Mouse (Mus musculus) right cerebral cortex, adult 2 months (tissue): ENCODE results near the gene Olfr820.
"Not testable (repeated sequence)": the region's sequence is repeated elsewhere in the genome, so short reads cannot be mapped to it uniquely, and the experiment has no call there.

Experiments used
- DNase-seq, 2 experiments: peaks; one replicate each; pipeline ENCODE4 v3.0.0; 2021 to 2022; ENCODE audit warnings: low spot score in 2 of 2

Gene Olfr820

DNA sequence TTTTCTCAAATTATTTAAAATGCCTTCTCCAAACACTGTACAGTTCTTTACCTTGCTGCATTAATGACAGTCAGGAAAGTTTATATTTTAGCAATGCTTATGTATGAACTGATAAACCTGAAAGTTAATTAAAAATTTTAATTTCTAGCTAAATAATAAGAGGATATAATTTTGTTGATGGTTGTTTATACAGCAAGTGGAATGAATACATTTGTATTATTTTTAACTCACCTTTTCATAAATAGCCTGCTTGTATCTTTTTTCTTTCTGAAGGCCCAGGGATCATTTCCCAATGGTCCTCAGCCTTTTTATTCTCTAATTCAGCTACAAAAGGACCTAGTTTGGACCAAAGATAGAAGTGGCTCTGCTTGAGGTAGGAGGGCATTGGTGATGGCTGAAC lies at the start of gene Olfr820:
Gene Olfr820, plus strand, starts transcription at position 301 of the 400 bp plus-strand sequence.
- no peak for DNase-seq

GRCm38 (mm10) chr10:129966232-129966631 lies 46.2 kb upstream of the Olfr820 start:
- not testable (repeated sequence) for DNase-seq

GRCm38 (mm10) chr10:129967166-129967565 lies 45.3 kb upstream of the Olfr820 start, which contains the start of gene Olfr819:
Olfr819 (minus strand) TSS chr10:129967266.
- not testable (repeated sequence) for DNase-seq

GRCm38 (mm10) chr10:129972994-129973393 lies 39.4 kb upstream of the Olfr820 start:
- not testable (repeated sequence) for DNase-seq

GRCm38 (mm10) chr10:129976040-129976439 lies 36.4 kb upstream of the Olfr820 start, which contains the start of gene Olfr247:
Olfr247 (minus strand) TSS chr10:129976140.
- not testable (repeated sequence) for DNase-seq

DNA sequence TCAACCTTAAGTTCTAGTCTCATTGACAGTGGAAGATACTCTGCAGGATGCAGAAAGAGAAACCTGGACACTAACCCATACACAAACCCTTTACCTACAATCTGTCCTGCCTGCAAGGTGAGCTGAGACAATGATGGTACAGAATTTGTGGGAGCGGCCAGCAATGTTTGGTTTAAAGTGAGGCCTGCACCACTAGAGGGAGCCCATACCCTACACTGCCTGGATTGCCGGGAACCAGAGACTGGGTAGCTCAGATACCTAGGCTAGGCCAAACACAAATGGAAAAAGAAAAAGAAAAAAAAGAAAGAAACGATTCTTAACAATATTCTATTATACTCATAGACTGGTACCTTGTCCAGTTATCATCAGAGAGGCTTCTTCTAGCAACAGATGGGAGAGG lies 30.6 kb upstream of the Olfr820 start:
- DNase-seq = not testable (repeated sequence)

GRCm38 (mm10) chr10:129984962-129985361 lies 27.5 kb upstream of the Olfr820 start, which contains the start of gene Gm10310:
Gm10310 (minus strand) TSS chr10:129985062.
- not testable (repeated sequence) for DNase-seq

- not testable (repeated sequence) for DNase-seq
Observed at GRCm38 (mm10) chr10:130004104-130004503, 8.3 kb upstream of the Olfr820 start.

GRCm38 (mm10) chr10:130005366-130005765 lies 7.1 kb upstream of the Olfr820 start:
- not testable (repeated sequence) for DNase-seq

DNA sequence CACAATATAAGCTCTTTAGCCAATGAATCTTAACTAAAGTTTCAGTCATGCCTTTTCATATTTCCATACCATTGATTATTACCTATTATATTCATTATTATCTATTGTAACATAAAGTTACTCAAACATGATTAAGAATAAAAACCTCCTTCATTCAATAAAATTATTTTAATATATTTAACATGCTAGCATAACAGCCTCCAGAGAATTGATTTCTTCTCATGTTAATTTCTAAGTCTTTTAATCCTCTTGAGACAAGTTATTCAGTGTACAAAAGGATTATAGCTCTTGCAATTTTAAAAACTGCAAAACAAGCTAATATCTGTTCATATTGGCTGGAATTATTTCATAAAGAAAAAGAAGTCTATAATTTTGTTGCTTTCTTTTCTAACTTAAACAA lies 17.6 kb downstream of the Olfr820 start, which contains the start of gene Olfr821:
Gene Olfr821, plus strand, starts transcription at position 301 of the 400 bp plus-strand sequence.
- DNase-seq = no peak

DNA sequence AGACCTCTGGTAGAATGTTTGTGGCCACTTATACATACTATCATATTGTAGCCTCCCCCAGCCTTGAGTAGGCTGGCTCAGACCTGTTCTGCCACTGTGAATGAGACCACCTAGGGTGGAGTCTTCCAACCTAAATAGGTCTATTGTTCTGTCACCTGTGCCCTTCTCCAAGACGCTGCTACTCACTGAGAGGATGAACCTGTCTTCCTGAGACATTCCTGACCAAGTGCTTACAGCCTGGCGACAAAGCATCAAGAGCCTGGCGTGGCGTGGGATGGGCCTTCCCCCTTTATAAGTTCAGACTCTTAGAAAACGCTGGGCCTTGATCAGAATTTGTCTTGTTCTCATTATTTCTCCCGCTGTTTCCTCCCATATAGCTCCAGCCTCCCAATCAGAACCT lies 24.7 kb downstream of the Olfr820 start:
- no peak for DNase-seq
